Mouse (Mus musculus) left cerebral cortex, adult 9 months (tissue): ENCODE measurements around the gene Igflr1.

ENCODE experiments used
- DNase-seq, 2 experiments: peaks; one replicate each; pipeline ENCODE4 v3.0.0; 2022; ENCODE audit warnings: low spot score in 2 of 2

Gene Igflr1

GRCm38 (mm10) chr7:30553810-30554584, 11.2 kb upstream of the Igflr1 start:
- no peak for DNase-seq

GRCm38 (mm10) chr7:30556894-30557536, 8.2 kb upstream of the Igflr1 start:
- DNase-seq, result no peak

GRCm38 (mm10) chr7:30557901-30558514, 7.2 kb upstream of the Igflr1 start:
- DNase-seq, result no peak

- no peak for DNase-seq
These were observed 6.4 kb upstream of the Igflr1 start for GRCm38 (mm10) chr7:30558656-30559442.

GRCm38 (mm10) chr7:30559443-30559954, 5.7 kb upstream of the Igflr1 start, which contains the start of gene Lin37:
Gene Lin37 (minus strand): TSS chr7:30559838.
- DNase-seq, result peak; percentile 99

GRCm38 (mm10) chr7:30560296-30560695, 4.9 kb upstream of the Igflr1 start:
- no peak for DNase-seq

GRCm38 (mm10) chr7:30562526-30563116, 2.6 kb upstream of the Igflr1 start:
- peak in 1 of 2 experiments; percentile 55 for DNase-seq

- peak; percentile 92 to 97 for DNase-seq
These were observed 1.9 kb upstream of the Igflr1 start, which contains the start of the genes U2af1l4, Gm49396 and Psenen for GRCm38 (mm10) chr7:30563117-30563905. Gene U2af1l4 (plus strand): TSS chr7:30563301. Gene Gm49396 (plus strand): TSS chr7:30563344. Gene Psenen (minus strand): TSS chr7:30563627.

GRCm38 (mm10) chr7:30563906-30564280, 1.3 kb upstream of the Igflr1 start:
- DNase-seq, result no peak

- DNase-seq, result no peak
These were observed 806 bp downstream of the Igflr1 start for GRCm38 (mm10) chr7:30566033-30566432.

- no peak for DNase-seq
These were observed 2.3 kb downstream of the Igflr1 start for GRCm38 (mm10) chr7:30567555-30567954.

GRCm38 (mm10) chr7:30572389-30572788, 7.2 kb downstream of the Igflr1 start:
- DNase-seq, result no peak

GRCm38 (mm10) chr7:30572969-30573368, 7.7 kb downstream of the Igflr1 start:
- no peak for DNase-seq

GRCm38 (mm10) chr7:30579950-30580349, 14.7 kb downstream of the Igflr1 start:
- DNase-seq, result no peak

GRCm38 (mm10) chr7:30581547-30581946, 16.3 kb downstream of the Igflr1 start:
- DNase-seq, result no peak

- no peak for DNase-seq
These were observed 19.1 kb downstream of the Igflr1 start for GRCm38 (mm10) chr7:30584339-30584738.

GRCm38 (mm10) chr7:30585170-30585569, 19.9 kb downstream of the Igflr1 start:
- DNase-seq, result no peak

GRCm38 (mm10) chr7:30586455-30587020, 21.3 kb downstream of the Igflr1 start:
- DNase-seq, result no peak

- peak in 1 of 2 experiments; percentile 48 for DNase-seq
These were observed 22.8 kb downstream of the Igflr1 start for GRCm38 (mm10) chr7:30587842-30588667.
